Mouse (Mus musculus) urinary bladder, postnatal 14 days (tissue): ENCODE data around the gene Ogdhl.
A peak's percentile ranks its signal among the peaks of the same experiment; 100 is the strongest.
"Not testable (repeated sequence)": the region's sequence is repeated elsewhere in the genome, so short reads cannot be mapped to it uniquely, and the experiment has no call there.

Experiments
- DNase-seq: peaks from one replicate; pipeline ENCODE4 v3.0.0; 2021; ENCODE audit warnings: low spot score

Ogdhl gene

GRCm38 (mm10) chr14:32321732-32322685 is at the start of gene Ogdhl:
TSS of gene Ogdhl (plus strand) at chr14:32322019.
- DNase-seq, result peak; percentile 71

DNA sequence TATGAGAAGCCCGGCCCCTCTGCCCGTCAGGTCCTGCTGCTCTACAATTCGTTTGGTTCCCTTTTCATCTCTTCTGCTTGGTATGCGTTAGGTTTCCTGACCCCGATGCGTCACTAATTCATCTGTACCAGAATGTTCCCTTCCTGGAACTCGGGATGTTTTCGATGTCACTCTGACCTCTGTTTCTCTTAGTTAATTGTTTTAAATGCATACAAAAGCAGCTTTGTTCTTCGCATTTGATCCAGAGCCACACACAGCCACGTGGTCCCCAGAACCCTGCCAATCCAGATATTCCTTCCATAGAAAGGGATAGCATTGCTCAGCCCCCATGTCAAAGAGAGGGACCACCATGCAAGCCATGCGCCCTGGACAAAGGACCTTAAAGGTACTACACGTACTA is 20.2 kb upstream of the Ogdhl start:
- DNase-seq, result no peak

GRCm38 (mm10) chr14:32302423-32302822 is 19.4 kb upstream of the Ogdhl start:
- no peak for DNase-seq

DNA sequence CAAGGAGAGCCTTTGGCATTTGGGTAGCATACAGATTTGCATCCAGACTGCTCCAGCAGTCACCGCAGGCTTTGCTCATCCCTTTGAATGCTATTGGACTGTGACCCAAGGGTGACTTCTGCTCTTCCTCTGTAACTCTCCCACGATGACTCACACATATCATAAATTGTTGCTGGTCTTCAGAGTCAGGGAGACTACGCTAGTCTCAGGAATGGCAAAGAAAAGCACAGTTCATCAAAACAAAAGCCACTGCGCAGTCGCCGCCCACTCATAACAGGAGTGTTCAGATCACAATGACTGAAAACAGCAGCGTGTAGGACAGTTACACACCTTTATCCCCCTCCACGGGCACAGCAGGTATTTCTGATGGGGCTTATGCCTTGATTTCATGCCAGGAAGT is 16.9 kb upstream of the Ogdhl start:
- DNase-seq, result no peak

GRCm38 (mm10) chr14:32309876-32310275 is 11.9 kb upstream of the Ogdhl start:
- DNase-seq, result peak; percentile 37

GRCm38 (mm10) chr14:32311381-32312035 is 10.3 kb upstream of the Ogdhl start:
- no peak for DNase-seq

GRCm38 (mm10) chr14:32317822-32318221 is 4.0 kb upstream of the Ogdhl start:
- no peak for DNase-seq

- DNase-seq, result no peak
Measured at GRCm38 (mm10) chr14:32323221-32323620, 1.4 kb downstream of the Ogdhl start.

- DNase-seq, result no peak
Measured at GRCm38 (mm10) chr14:32327366-32327765, 5.5 kb downstream of the Ogdhl start.

DNA sequence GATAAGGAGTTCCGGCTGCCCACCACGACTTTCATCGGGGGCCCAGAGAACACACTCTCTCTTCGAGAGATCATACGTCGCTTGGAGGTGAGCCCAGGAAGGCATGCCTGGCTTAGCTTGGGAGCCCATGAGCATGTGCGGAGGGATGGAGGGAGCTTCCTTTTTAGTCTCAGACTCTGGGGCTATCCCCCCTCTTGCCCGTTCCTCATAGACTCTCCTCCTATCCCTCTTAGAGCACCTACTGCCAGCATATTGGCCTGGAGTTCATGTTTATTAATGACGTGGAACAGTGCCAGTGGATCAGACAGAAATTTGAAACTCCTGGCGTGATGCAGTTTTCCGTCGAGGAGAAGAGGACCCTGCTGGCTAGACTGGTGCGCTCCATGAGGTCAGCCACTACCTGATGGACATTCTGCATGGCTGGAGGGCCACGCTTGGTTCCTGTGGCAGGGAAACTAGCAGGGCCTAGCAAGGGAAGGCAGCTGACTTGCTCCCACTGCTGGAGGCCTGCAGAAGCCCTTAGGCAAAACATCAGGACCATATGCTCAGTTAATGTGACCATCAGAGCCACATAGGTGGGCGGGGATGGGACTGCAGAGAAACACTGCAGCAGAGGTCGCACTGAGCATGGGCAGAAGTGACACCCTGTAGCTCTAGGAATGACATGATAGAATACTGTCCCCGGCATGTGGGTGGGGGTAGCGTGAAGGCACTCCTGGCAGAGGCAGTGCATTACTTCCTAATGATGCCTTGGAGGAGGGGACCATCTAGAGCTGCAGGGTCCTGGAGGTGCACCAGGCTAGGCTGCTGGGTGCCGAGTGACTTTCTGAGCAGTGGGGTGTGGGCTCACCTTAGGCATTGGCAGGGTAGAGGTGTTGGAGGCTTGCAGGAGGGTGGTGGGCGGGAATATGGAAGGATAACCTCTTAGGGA is 11.0 kb downstream of the Ogdhl start:
- no peak for DNase-seq

DNA sequence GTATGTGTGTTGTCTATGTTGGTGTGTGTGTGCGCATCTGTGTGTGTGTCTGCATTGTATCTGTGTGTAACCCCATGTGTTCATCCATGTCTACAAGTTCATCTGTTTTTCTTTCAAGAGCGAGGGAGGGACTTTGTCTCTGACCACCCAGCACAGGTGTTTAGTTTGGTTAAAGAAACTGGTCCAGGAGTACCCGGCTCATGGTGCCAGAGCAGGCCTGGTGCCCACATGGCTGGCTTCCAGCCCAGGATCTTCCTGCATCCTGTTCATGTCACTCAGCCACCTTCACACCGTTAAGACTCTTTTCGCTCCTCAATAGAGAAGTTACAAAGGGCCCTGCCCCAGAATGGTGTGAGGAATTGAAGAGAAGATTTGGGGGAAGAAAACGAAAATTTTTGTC is 14.2 kb downstream of the Ogdhl start:
- no peak for DNase-seq

GRCm38 (mm10) chr14:32336547-32336946 is 14.7 kb downstream of the Ogdhl start:
- DNase-seq, result no peak

- no peak for DNase-seq
Measured at GRCm38 (mm10) chr14:32341823-32342222, 20.0 kb downstream of the Ogdhl start.

DNA sequence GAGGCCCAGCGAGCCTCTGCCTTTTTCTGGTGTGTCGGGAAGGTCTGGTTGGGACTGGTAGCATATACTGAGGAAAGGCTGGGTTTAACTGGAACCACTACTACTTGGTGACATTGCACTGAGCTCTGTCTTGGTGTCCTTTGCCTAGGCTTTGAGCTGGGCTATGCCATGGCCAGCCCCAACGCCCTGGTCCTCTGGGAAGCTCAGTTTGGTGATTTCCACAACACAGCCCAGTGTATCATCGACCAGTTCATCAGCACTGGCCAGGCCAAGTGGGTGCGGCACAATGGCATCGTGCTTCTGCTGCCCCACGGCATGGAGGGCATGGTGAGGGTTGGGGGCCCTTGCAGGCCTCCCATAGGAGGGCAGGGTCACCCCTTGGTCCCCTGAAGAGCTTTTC is 22.4 kb downstream of the Ogdhl start:
- DNase-seq, result no peak

- DNase-seq, result no peak
Measured at GRCm38 (mm10) chr14:32344694-32345093, 22.9 kb downstream of the Ogdhl start.

- DNase-seq, result no peak
Measured at GRCm38 (mm10) chr14:32347307-32347706, 25.5 kb downstream of the Ogdhl start.

DNA sequence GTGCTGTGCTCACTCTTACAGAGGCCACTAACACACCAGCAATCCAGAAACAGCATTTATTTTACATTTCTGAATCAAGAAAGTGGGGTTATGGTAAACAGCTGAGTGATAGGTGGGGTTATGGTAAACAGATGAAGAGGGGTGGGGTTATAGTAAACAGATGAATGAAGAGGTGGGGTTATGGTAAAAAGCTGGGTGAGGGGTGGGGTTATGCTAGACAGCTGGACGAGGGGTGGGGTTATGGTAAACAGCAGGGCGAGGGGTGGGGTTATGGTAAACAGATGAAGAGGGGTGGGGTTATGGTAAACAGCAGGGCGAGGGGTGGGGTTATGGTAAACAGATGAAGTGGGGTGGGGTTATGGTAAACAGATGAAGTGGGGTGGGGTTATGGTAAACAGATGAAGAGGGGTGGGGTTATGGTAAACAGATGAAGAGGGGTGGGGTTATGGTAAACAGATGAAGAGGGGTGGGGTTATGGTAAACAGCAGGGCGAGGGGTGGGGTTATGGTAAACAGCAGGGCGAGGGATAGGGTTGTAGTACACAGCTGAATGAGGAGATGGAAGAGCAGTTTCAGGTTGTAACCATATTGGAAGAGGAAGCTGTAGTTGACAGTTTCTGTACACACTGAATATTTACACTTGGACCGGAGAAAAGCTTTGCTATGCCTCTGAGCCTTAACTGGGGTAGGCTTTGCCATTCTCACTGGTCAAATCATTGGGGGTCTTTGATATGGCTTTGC is 29.5 kb downstream of the Ogdhl start:
- not testable (repeated sequence) for DNase-seq

- DNase-seq, result no peak
Measured at GRCm38 (mm10) chr14:32364359-32364758, 42.5 kb downstream of the Ogdhl start.

- DNase-seq, result no peak
Measured at GRCm38 (mm10) chr14:32369756-32370155, 47.9 kb downstream of the Ogdhl start.

DNA sequence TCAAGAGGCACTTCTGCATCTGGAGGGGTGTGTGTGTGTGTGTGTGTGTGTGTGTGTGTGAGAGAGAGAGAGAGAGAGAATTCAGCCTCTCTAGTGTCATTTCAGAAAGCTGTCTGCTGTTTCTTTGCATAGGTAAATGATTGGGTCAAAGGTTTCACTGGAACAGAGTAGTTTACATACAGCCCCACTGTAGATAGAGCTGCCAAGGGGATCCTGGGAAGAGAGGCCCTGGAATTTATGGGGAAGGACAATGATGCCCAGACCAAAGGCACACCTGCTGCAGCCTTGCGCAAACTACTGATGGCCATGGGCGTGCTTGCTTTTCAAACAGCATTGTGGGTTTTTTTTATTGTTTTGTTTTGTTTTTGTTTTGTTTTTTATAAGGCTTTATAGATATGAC is 50.7 kb downstream of the Ogdhl start:
- DNase-seq, result no peak

GRCm38 (mm10) chr14:32379395-32380098 is 57.7 kb downstream of the Ogdhl start:
- no peak for DNase-seq
